Mouse (Mus musculus): ENCODE data around the gene Ahcy. TPM values are rescaled to one million over a fixed set of nuclear protein-coding genes. Genes with fewer than 3 reads are reported as not detected.
"Not testable (repeated sequence)": the region's sequence is repeated elsewhere in the genome, so short reads cannot be mapped to it uniquely, and the experiment has no call there.

Ahcy gene
- polyA plus RNA-seq, 1 experiment from 2014 or later = 32.3 TPM

GRCm38 (mm10) chr2:155054672-155055071 lies 19.6 kb downstream of the Ahcy start:
- Histone ChIP-seq H3K4me2 (ENCODE audit: low read length) (no peak overlapping the region), H3K27ac (ENCODE audit: low read length) (no peak overlapping the region), H3K36me3 (ENCODE audit: control insufficient read depth, insufficient read depth, low read length) (peaks cover 3% of the 10 kb centered on the region; the same call in 1 of the 2 replicates), H3K4me3 (ENCODE audit: low read depth, low read length) (no peak overlapping the region), H3K9ac (ENCODE audit: low read depth, low read length) (no peak overlapping the region), H3K9me3 (replicated peaks; ENCODE audit: control insufficient read depth, low read length, poor library complexity, severe bottlenecking) (no peaks in the 10 kb centered on the region), H3K4me1 (ENCODE audit: control insufficient read depth, insufficient read depth, low read length) (peaks cover 11% of the 10 kb centered on the region), H3K27me3 (ENCODE audit: control insufficient read depth, insufficient read depth, low read depth, low read length) (no peaks in the 10 kb centered on the region)
- WGBS = 91% methylated on average over 3 of the region's 3 CpGs
- ATAC-seq = no peak

- H3K4me2 ChIP-seq (ENCODE audit: low read length); ATAC-seq: not testable (repeated sequence)
- 88% methylated on average over 8 of the region's 8 CpGs for WGBS
Measured at GRCm38 (mm10) chr2:155053512-155053911, 20.8 kb downstream of the Ahcy start.

GRCm38 (mm10) chr2:155052681-155053080 lies 21.6 kb downstream of the Ahcy start:
- Histone ChIP-seq H3K4me1 (ENCODE audit: control insufficient read depth, insufficient read depth, low read length) (peaks cover 11% of the 10 kb centered on the region), H3K27ac (ENCODE audit: low read length) (no peak overlapping the region), H3K4me2 (ENCODE audit: low read length) (no peak overlapping the region), H3K9me3 (replicated peaks; ENCODE audit: control insufficient read depth, low read length, poor library complexity, severe bottlenecking) (no peaks in the 10 kb centered on the region), H3K27me3 (ENCODE audit: control insufficient read depth, insufficient read depth, low read depth, low read length) (no peaks in the 10 kb centered on the region), H3K36me3 (ENCODE audit: control insufficient read depth, insufficient read depth, low read length) (no peaks in the 10 kb centered on the region), H3K4me3 (ENCODE audit: low read depth, low read length) (no peak overlapping the region), H3K9ac (ENCODE audit: low read depth, low read length) (no peak overlapping the region)
- no peak for ATAC-seq
- WGBS = 89% methylated on average over 2 of the region's 2 CpGs

More at GRCm38 (mm10) chr2:155053512-155053911, 20.8 kb downstream of the Ahcy start:
- not testable (repeated sequence) for H3K9me3 ChIP-seq (replicated peaks; ENCODE audit: control insufficient read depth, low read length, poor library complexity, severe bottlenecking); H3K27me3 ChIP-seq (ENCODE audit: control insufficient read depth, insufficient read depth, low read depth, low read length); H3K27ac ChIP-seq (ENCODE audit: low read length); H3K4me3 ChIP-seq (ENCODE audit: low read depth, low read length); H3K9ac ChIP-seq (ENCODE audit: low read depth, low read length); H3K36me3 ChIP-seq (ENCODE audit: control insufficient read depth, insufficient read depth, low read length)
- peaks cover 11% of the 10 kb centered on the region for H3K4me1 ChIP-seq (ENCODE audit: control insufficient read depth, insufficient read depth, low read length)

DNA sequence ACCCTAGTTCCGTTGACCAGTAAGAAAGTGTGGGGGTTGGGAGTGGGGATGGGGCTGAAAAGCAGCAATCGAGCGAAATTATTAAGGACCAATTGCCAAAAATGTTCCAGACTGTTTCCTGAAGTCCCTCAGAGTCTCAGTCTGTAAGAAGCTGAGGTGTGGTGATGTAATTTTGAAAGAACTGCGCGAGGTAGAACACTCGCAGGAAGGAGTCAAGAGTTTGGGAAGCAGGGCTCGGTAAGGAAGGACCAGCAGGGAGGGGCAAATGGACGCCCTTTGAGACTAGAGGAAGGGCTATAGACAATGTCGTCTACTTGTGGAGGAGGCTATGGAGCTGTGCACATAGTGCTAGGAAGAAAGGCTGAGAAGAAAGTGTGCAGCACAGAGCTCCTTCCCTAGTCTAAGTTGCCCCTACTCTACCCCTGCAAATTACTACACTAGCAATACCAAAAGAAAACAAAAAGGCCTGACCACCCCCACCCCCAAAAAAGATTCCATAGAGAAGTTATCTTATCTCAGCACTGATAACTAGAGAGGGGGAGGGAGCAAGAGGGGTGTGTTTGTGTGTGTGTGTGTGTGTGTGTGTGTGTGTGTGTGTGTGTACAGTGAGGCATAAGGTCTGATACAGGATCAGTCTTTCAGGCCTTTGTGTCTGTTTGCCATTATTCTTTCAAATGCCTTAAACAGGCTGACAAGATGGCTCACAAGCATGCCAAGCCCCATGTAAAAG lies 22.5 kb downstream of the Ahcy start:
- WGBS = 28% methylated on average over 9 of the region's 9 CpGs
- peak overlapping the region; percentile 58 for H3K4me3 ChIP-seq (ENCODE audit: low read depth, low read length)
- no peaks in the 10 kb centered on the region for H3K9me3 ChIP-seq (replicated peaks; ENCODE audit: control insufficient read depth, low read length, poor library complexity, severe bottlenecking)
- ATAC-seq = no peak
- peak overlapping the region; percentile 69 for H3K4me2 ChIP-seq (ENCODE audit: low read length)
- H3K4me1 ChIP-seq (ENCODE audit: control insufficient read depth, insufficient read depth, low read length) = peaks cover 11% of the 10 kb centered on the region
- peak overlapping the region; percentile 90; the same call in 1 of the 2 replicates for H3K9ac ChIP-seq (ENCODE audit: low read depth, low read length)
- no peaks in the 10 kb centered on the region for H3K27me3 ChIP-seq (ENCODE audit: control insufficient read depth, insufficient read depth, low read depth, low read length)
- H3K27ac ChIP-seq (ENCODE audit: low read length) = peak overlapping the region; percentile 94
- H3K36me3 ChIP-seq (ENCODE audit: control insufficient read depth, insufficient read depth, low read length) = no peaks in the 10 kb centered on the region

GRCm38 (mm10) chr2:155050504-155051236 lies 23.6 kb downstream of the Ahcy start:
- WGBS = under 1% methylated on average over 45 of the region's 45 CpGs
- peak overlapping the region; percentile 58 for H3K4me3 ChIP-seq (ENCODE audit: low read depth, low read length)
- peak; percentile 97 for ATAC-seq
- no peaks in the 10 kb centered on the region for H3K9me3 ChIP-seq (replicated peaks; ENCODE audit: control insufficient read depth, low read length, poor library complexity, severe bottlenecking)
- no peaks in the 10 kb centered on the region for H3K36me3 ChIP-seq (ENCODE audit: control insufficient read depth, insufficient read depth, low read length)
- peak overlapping the region; percentile 70 for H3K4me2 ChIP-seq (ENCODE audit: low read length)
- H3K27ac ChIP-seq (ENCODE audit: low read length) = peak overlapping the region; percentile 94
- H3K27me3 ChIP-seq (ENCODE audit: control insufficient read depth, insufficient read depth, low read depth, low read length) = no peaks in the 10 kb centered on the region
- H3K9ac ChIP-seq (ENCODE audit: low read depth, low read length) = peak overlapping the region; percentile 90
- H3K4me1 ChIP-seq (ENCODE audit: control insufficient read depth, insufficient read depth, low read length) = peaks cover 11% of the 10 kb centered on the region

GRCm38 (mm10) chr2:155050108-155050503 lies 24.2 kb downstream of the Ahcy start:
- WGBS = 19% methylated on average over 5 of the region's 5 CpGs
- ATAC-seq = peak; percentile 54
- Histone ChIP-seq H3K27ac (ENCODE audit: low read length) (peak overlapping the region; percentile 94), H3K4me1 (ENCODE audit: control insufficient read depth, insufficient read depth, low read length) (peaks cover 11% of the 10 kb centered on the region), H3K4me3 (ENCODE audit: low read depth, low read length) (peak overlapping the region; percentile 58), H3K9ac (ENCODE audit: low read depth, low read length) (peak overlapping the region; percentile 90), H3K4me2 (ENCODE audit: low read length) (peak overlapping the region; percentile 70), H3K9me3 (replicated peaks; ENCODE audit: control insufficient read depth, low read length, poor library complexity, severe bottlenecking) (no peaks in the 10 kb centered on the region), H3K36me3 (ENCODE audit: control insufficient read depth, insufficient read depth, low read length) (no peaks in the 10 kb centered on the region), H3K27me3 (ENCODE audit: control insufficient read depth, insufficient read depth, low read depth, low read length) (no peaks in the 10 kb centered on the region)

DNA sequence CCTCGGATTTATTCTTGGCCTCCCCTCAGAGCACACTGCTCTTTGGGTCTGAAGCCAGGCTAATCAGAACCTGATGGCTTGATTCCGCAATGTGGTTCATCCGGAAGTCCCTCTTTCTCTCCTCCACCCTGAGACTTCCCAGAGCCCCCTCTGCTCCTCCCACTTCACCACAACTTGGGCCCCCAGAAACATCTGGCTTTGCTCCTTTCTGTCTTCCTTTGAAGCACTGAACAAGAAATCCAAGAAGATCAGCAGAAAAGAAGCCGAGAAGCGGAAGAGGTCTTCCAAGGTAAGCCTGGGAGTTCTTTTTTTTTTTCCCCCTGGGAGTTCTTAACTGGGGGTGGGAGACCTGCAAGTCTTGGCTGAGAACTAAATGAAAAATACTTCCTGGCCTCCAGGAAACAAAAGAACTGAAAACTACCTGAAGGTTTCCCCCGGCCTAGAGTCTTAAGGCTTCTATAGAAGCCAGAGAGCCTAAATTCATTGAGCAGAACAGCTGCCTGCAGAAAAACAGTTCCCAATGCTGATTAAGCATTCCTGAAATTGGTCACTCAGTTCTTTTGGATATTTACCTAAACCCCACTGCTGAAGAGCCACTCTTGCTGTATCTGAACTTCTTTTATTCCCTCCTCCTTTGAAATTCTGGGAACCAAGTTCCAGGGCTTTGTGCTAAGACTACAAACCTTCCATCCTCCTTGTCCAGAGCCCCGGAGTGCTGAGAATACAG lies 26.7 kb downstream of the Ahcy start:
- Histone ChIP-seq H3K9me3 (replicated peaks; ENCODE audit: control insufficient read depth, low read length, poor library complexity, severe bottlenecking) (no peaks in the 10 kb centered on the region), H3K4me3 (ENCODE audit: low read depth, low read length) (no peak overlapping the region), H3K27ac (ENCODE audit: low read length) (no peak overlapping the region), H3K4me2 (ENCODE audit: low read length) (no peak overlapping the region), H3K36me3 (ENCODE audit: control insufficient read depth, insufficient read depth, low read length) (no peaks in the 10 kb centered on the region), H3K4me1 (ENCODE audit: control insufficient read depth, insufficient read depth, low read length) (peaks cover 11% of the 10 kb centered on the region), H3K9ac (ENCODE audit: low read depth, low read length) (no peak overlapping the region), H3K27me3 (ENCODE audit: control insufficient read depth, insufficient read depth, low read depth, low read length) (no peaks in the 10 kb centered on the region)
- no peak for ATAC-seq
- WGBS = 64% methylated on average over 7 of the region's 7 CpGs

GRCm38 (mm10) chr2:155046803-155047202 lies 27.5 kb downstream of the Ahcy start:
- Histone ChIP-seq H3K9me3 (replicated peaks; ENCODE audit: control insufficient read depth, low read length, poor library complexity, severe bottlenecking) (no peaks in the 10 kb centered on the region), H3K4me2 (ENCODE audit: low read length) (no peak overlapping the region), H3K27ac (ENCODE audit: low read length) (no peak overlapping the region)

More at GRCm38 (mm10) chr2:155046803-155047202, 27.5 kb downstream of the Ahcy start:
- no peak overlapping the region for H3K9ac ChIP-seq (ENCODE audit: low read depth, low read length)
- 85% methylated on average over 2 of the region's 2 CpGs for WGBS
- H3K36me3 ChIP-seq (ENCODE audit: control insufficient read depth, insufficient read depth, low read length) = no peaks in the 10 kb centered on the region
- peaks cover 10% of the 10 kb centered on the region for H3K4me1 ChIP-seq (ENCODE audit: control insufficient read depth, insufficient read depth, low read length)
- H3K27me3 ChIP-seq (ENCODE audit: control insufficient read depth, insufficient read depth, low read depth, low read length) = no peaks in the 10 kb centered on the region
- no peak for ATAC-seq
- H3K4me3 ChIP-seq (ENCODE audit: low read depth, low read length) = no peak overlapping the region

All from midbrain, embryonic 16.5 days (tissue).